Mouse (Mus musculus): ENCODE results near the gene Gm29427.

GRCm38 (mm10) chr1:130699937-130700633, 15.5 kb downstream of the Gm29427 start:
- TF ChIP-seq GATA1 (IDR thresholded peaks at IDR 0.05; ENCODE audit: borderline replicate concordance, low read length) (no peak), FLI1 (IDR thresholded peaks at IDR 0.05; ENCODE audit: low read length) (no peak)

Data from megakaryocyte, embryonic 14.5 days (primary cell).